Mouse (Mus musculus) heart, adult 9 months (tissue): ENCODE results near the gene Kctd3.
"Not testable (repeated sequence)": the region's sequence is repeated elsewhere in the genome, so short reads cannot be mapped to it uniquely, and the experiment has no call there.

Experiments used
- DNase-seq, 2 experiments: peaks; one replicate each; pipeline ENCODE4 v3.0.0; 2022; ENCODE audit warnings: low spot score in 2 of 2

Kctd3 gene

GRCm38 (mm10) chr1:189007239-189007979 is at the start of gene Kctd3:
Gene Kctd3 (minus strand): TSS chr1:189007841.
- DNase-seq = peak; percentile 86 to 93

GRCm38 (mm10) chr1:189057425-189057824 is 49.8 kb upstream of the Kctd3 start:
- no peak for DNase-seq

- no peak for DNase-seq
These were observed 48.3 kb upstream of the Kctd3 start for GRCm38 (mm10) chr1:189055933-189056332.

- no peak for DNase-seq
These were observed 47.4 kb upstream of the Kctd3 start for GRCm38 (mm10) chr1:189054941-189055551.

- no peak for DNase-seq
These were observed 46.5 kb upstream of the Kctd3 start for GRCm38 (mm10) chr1:189054191-189054590.

- DNase-seq = no peak
These were observed 44.5 kb upstream of the Kctd3 start for GRCm38 (mm10) chr1:189052189-189052588.

GRCm38 (mm10) chr1:189050122-189050521 is 42.5 kb upstream of the Kctd3 start:
- no peak for DNase-seq

- DNase-seq = no peak
These were observed 40.7 kb upstream of the Kctd3 start for GRCm38 (mm10) chr1:189048331-189048730.

- no peak for DNase-seq
These were observed 40.3 kb upstream of the Kctd3 start for GRCm38 (mm10) chr1:189047918-189048317.

GRCm38 (mm10) chr1:189046831-189047230 is 39.2 kb upstream of the Kctd3 start:
- DNase-seq = peak in 1 of 2 experiments; percentile 32

GRCm38 (mm10) chr1:189046301-189046700 is 38.7 kb upstream of the Kctd3 start:
- DNase-seq = no peak

- peak; percentile 21 to 56 for DNase-seq
These were observed 33.6 kb upstream of the Kctd3 start for GRCm38 (mm10) chr1:189041261-189041660.

- DNase-seq = no peak
These were observed 31.7 kb upstream of the Kctd3 start for GRCm38 (mm10) chr1:189039348-189039747.

- not testable (repeated sequence) for DNase-seq
These were observed 25.2 kb upstream of the Kctd3 start for GRCm38 (mm10) chr1:189032817-189033216.

GRCm38 (mm10) chr1:189030975-189031374 is 23.3 kb upstream of the Kctd3 start:
- DNase-seq = no peak

GRCm38 (mm10) chr1:189028267-189028666 is 20.6 kb upstream of the Kctd3 start:
- no peak for DNase-seq

GRCm38 (mm10) chr1:189026885-189027284 is 19.2 kb upstream of the Kctd3 start:
- DNase-seq = no peak

- DNase-seq = no peak
These were observed 16.1 kb upstream of the Kctd3 start for GRCm38 (mm10) chr1:189023701-189024080.

- DNase-seq = no peak
These were observed 15.5 kb upstream of the Kctd3 start for GRCm38 (mm10) chr1:189022925-189023700.

GRCm38 (mm10) chr1:189015372-189015771 is 7.7 kb upstream of the Kctd3 start:
- no peak for DNase-seq

- DNase-seq = no peak
These were observed 5.9 kb upstream of the Kctd3 start for GRCm38 (mm10) chr1:189013587-189013921.

- DNase-seq = no peak
These were observed 5.4 kb upstream of the Kctd3 start for GRCm38 (mm10) chr1:189012846-189013586.
